Mouse (Mus musculus) MEL (cell line): Measurements from ENCODE around the gene Cds2.

Source experiments
- CHD2 ChIP-seq: IDR thresholded peaks from 2 replicates; pipeline ENCODE4 v1.6.1; 2011; ENCODE audit warnings: low read length, improper control_type of control experiment
- GABPA ChIP-seq: IDR thresholded peaks from 2 replicates; pipeline ENCODE4 v1.6.1; 2012; ENCODE audit warnings: low read depth, mild to moderate bottlenecking, inconsistent platforms, low read length, improper control_type of control experiment, moderate library complexity
- GATA1 ChIP-seq: IDR thresholded peaks from 2 replicates; pipeline ENCODE4 v1.6.1; 2011; ENCODE audit warnings: low read depth, low read length, improper control_type of control experiment
- HCFC1 ChIP-seq: IDR thresholded peaks from 2 replicates; pipeline ENCODE4 v1.6.1; 2012; ENCODE audit warnings: low read depth, mild to moderate bottlenecking, inconsistent platforms, low read length, improper control_type of control experiment, moderate library complexity
- MYB ChIP-seq: IDR thresholded peaks from 2 replicates; pipeline ENCODE4 v1.6.1; 2011; ENCODE audit warnings: mild to moderate bottlenecking, low read depth, low read length, improper control_type of control experiment
- MYC ChIP-seq: IDR thresholded peaks from 2 replicates; pipeline ENCODE4 v1.6.1; 2011; ENCODE audit warnings: low read depth, mild to moderate bottlenecking, low read length, improper control_type of control experiment, moderate library complexity
- POLR2A ChIP-seq, 2 experiments: IDR thresholded peaks; 2 replicates each; pipeline ENCODE4 v1.6.1; 2011 to 2012; ENCODE audit warnings: low read length in 2 of 2, mild to moderate bottlenecking in 2 of 2, control low read depth in 1 of 2, improper control_type of control experiment in 1 of 2, low read depth in 1 of 2, moderate library complexity in 1 of 2; ENCODE audit not compliant: control insufficient read depth in 1 of 2, insufficient read depth in 1 of 2, poor library complexity in 1 of 2
- TAL1 ChIP-seq: IDR thresholded peaks from 2 replicates; pipeline ENCODE4 v1.6.1; 2012; ENCODE audit warnings: mild to moderate bottlenecking, inconsistent platforms, low read length, moderate library complexity, mixed read lengths
- ZC3H11A ChIP-seq: IDR thresholded peaks from 2 replicates; pipeline ENCODE4 v1.6.1; 2012; ENCODE audit warnings: low read depth, mild to moderate bottlenecking, inconsistent platforms, low read length, improper control_type of control experiment

DNA sequence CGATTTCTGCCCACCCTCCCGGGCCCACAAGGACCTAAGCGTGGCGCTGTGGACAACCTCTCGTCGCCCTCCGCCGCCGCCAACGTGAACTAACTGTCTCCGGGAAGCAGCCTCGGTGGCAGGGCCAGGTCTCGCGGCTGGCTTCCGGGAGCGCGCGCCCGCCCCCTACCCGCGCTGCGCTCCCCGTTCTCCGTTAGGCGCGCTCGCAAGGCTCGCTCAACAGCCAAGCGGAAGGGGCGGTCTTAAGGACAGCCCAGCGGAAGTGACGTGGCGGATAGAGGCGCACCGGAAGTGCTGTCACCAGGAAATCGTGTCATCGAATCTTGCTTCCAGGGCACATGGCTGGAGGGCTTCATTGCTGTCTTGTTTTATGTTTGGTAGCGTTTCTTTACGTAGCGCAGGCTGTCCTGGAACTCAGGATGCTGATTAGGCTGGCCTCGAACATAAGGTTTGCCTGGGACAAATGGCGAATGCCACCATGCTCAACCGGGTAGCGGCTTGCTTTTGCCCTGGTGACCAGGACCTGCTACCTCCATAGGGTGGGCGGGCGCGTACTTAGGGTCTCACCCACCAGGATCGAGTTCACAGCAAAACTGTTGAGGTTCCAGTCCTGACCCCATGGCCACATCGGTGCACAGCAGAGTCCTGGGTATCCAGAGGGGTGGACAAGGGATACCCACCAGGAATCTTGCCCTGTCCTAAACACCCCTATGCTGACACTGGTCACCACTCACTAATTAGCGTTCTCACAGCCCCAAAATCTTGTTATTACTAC is 15.2 kb upstream of the Cds2 start, which contains the start of gene Tmem230:
- peak; percentile 88 for TF ChIP-seq MYC
- no peak for TF ChIP-seq GATA1
- TF ChIP-seq HCFC1, result peak; percentile 85
- no peak for TF ChIP-seq ZC3H11A
- no peak for TF ChIP-seq TAL1
- TF ChIP-seq CHD2, result no peak
- TF ChIP-seq POLR2A (IDR thresholded peaks at IDR 0.05; ENCODE audit: control insufficient read depth in 1 of 2, insufficient read depth in 1 of 2, low read depth in 1 of 2, low read length in 2 of 2, poor library complexity in 1 of 2), result peak; percentile 54 to 77; a peak in 3 of 4 replicates
- no peak for TF ChIP-seq MYB
- TF ChIP-seq GABPA, result no peak
